Mouse (Mus musculus) midbrain, embryonic 16.5 days (tissue): ENCODE results near the gene Lmo7. TPM values are rescaled to one million over a fixed set of nuclear protein-coding genes. Genes with fewer than 3 reads are reported as not detected.

Experiments used
- ATAC-seq: fragments of 200-750 bp; cut with Nextera tagmentation; 2 replicates; pipeline ENCODE4 v1.8.0; 2017; ENCODE audit warnings: moderate TSS enrichment
- H3K27ac ChIP-seq: fragments of 300-500 bp; sonication (generic); 2 replicates; pipeline ENCODE4 v1.5.1; 2014; ENCODE audit warnings: mild to moderate bottlenecking, low read length, mixed read lengths
- H3K27me3 ChIP-seq: fragments of 300-500 bp; sonication (generic); 2 replicates; pipeline ENCODE4 v1.6.1; 2014; ENCODE audit warnings: low read depth, low read length, mixed read lengths; ENCODE audit not compliant: control insufficient read depth, insufficient read depth
- H3K36me3 ChIP-seq: fragments of 300-500 bp; sonication (generic); 2 replicates; pipeline ENCODE4 v1.6.1; 2014; ENCODE audit warnings: mild to moderate bottlenecking, low read length, moderate library complexity, mixed read lengths; ENCODE audit not compliant: control insufficient read depth, insufficient read depth
- H3K4me1 ChIP-seq: fragments of 300-500 bp; sonication (generic); 2 replicates; pipeline ENCODE4 v1.6.1; 2014; ENCODE audit warnings: mild to moderate bottlenecking, low read length, mixed read lengths; ENCODE audit not compliant: control insufficient read depth, insufficient read depth
- H3K4me2 ChIP-seq: fragments of 300-500 bp; sonication (generic); 2 replicates; pipeline ENCODE4 v1.6.1; 2014; ENCODE audit warnings: mild to moderate bottlenecking, low read length, mixed read lengths
- H3K4me3 ChIP-seq: fragments of 300-500 bp; sonication (generic); 2 replicates; pipeline ENCODE4 v1.5.1; 2014; ENCODE audit warnings: low read depth, mild to moderate bottlenecking, low read length, moderate library complexity, mixed read lengths
- H3K9ac ChIP-seq: fragments of 300-500 bp; sonication (generic); 2 replicates; pipeline ENCODE4 v1.6.1; 2014; ENCODE audit warnings: low read depth, low read length, mixed read lengths
- H3K9me3 ChIP-seq: fragments of 300-500 bp; sonication (generic); replicated peaks from 2 replicates; pipeline ENCODE4 v1.6.1; 2014; ENCODE audit warnings: mild to moderate bottlenecking, low read length, mixed read lengths; ENCODE audit not compliant: control insufficient read depth, poor library complexity, severe bottlenecking
- WGBS: fragments of 180-500 bp; shearing (Covaris S2); extraction: QIAGEN DNeasy Blood & Tissue Kit; methylation state at CpG from one replicate; pipeline ENCODE4 v1.1.7; 2014; 5-methylcytosine and 5-hydroxymethylcytosine counted together
- polyA plus RNA-seq: library from polyadenylated mRNA; unstranded; fragments of >200 nt; fragmentation: Nextera tagmentation; extraction: Ambion mirVana; gene quantifications from 2 replicates; pipeline ENCODE4 v1.2.1, GENCODE M21; 2015

Lmo7 gene
- polyA plus RNA-seq, 1 experiment from 2014 or later, result 3.8 TPM

GRCm38 (mm10) chr14:101737501-101737900 lies 7.7 kb downstream of the Lmo7 start:
- 84% methylated on average over 4 of the region's 4 CpGs for WGBS
- Histone ChIP-seq H3K9ac (no peak overlapping the region), H3K9me3 (no peaks in the 10 kb centered on the region), H3K4me3 (no peak overlapping the region), H3K36me3 (no peaks in the 10 kb centered on the region), H3K4me2 (no peak overlapping the region), H3K4me1 (no peaks in the 10 kb centered on the region), H3K27me3 (no peaks in the 10 kb centered on the region), H3K27ac (no peak overlapping the region)
- no peak for ATAC-seq

DNA sequence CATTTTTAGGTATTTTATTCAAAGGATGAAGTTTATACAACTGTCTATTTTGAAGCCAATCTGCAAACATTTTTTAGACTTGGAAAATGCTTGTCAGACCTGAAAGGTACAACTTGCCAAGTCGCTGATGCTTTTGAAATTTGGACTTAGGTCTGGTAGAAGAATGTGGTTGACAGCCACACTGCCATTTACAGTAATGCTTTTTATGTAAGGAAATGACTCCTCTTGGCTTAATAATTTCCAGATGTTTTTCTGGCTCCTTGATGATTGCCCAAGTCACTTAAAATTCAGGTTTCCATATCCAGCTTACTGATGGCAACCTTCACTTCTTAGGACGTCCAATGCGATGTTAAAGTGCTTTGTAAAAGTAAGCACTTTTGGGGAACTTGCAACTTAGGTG lies 16.9 kb downstream of the Lmo7 start:
- Histone ChIP-seq H3K4me1 (no peaks in the 10 kb centered on the region), H3K4me3 (no peak overlapping the region), H3K9ac (no peak overlapping the region), H3K4me2 (no peak overlapping the region), H3K9me3 (no peaks in the 10 kb centered on the region), H3K27ac (no peak overlapping the region), H3K36me3 (no peaks in the 10 kb centered on the region), H3K27me3 (no peaks in the 10 kb centered on the region)
- WGBS, result 96% methylated on average over 3 of the region's 3 CpGs
- no peak for ATAC-seq

DNA sequence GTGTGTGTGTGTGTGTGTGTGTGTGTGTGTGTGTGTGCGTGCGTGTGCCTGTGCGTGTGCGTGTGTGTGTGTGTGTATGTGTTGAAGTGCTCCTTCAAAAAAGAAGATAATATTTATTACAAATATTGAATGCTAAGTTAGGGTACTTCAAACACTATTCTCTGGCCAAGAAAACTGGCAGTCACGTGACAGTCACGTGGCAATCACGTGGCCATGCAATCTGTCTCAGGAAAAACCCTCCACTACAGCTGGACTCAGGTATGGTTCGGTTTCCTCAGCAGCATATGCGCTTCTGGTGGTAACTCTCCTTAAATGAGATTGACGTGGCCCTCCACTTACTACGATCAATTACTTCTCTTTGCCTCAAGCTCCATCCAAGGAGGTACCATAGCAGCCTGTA lies 18.1 kb downstream of the Lmo7 start:
- no peak overlapping the region for H3K9ac ChIP-seq
- ATAC-seq, result no peak

DNA sequence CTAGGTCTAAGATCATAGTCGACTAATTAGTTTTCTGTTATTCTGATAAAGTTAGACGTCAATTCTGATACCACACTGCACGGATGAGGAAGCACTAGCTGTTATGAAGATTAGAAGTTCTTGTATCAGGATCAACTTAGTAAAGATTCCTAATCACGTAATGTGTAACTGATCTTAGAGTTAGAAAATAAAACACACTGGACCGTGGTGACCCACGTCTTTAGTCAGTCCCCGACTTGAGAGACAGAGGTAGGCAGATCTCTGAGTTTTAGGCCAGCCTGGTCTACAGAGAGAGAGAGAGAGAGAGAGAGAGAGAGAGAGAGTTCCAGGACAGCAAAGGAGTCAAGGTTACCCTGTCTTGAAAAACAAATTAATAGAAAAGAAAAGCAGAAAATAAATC lies 18.7 kb downstream of the Lmo7 start:
- 84% methylated on average over 7 of the region's 7 CpGs for WGBS
- H3K4me2 ChIP-seq, result no peak overlapping the region
- no peak overlapping the region for H3K27ac ChIP-seq
- H3K9me3 ChIP-seq, result no peaks in the 10 kb centered on the region
- no peak overlapping the region for H3K9ac ChIP-seq
- no peaks in the 10 kb centered on the region for H3K36me3 ChIP-seq
- no peak overlapping the region for H3K4me3 ChIP-seq
- ATAC-seq, result no peak
- H3K4me1 ChIP-seq, result no peaks in the 10 kb centered on the region
- no peaks in the 10 kb centered on the region for H3K27me3 ChIP-seq

More for the DNA sequence above, 18.1 kb downstream of the Lmo7 start:
- Histone ChIP-seq H3K9me3 (no peaks in the 10 kb centered on the region), H3K4me3 (no peak overlapping the region), H3K4me1 (no peaks in the 10 kb centered on the region), H3K36me3 (no peaks in the 10 kb centered on the region), H3K27me3 (no peaks in the 10 kb centered on the region), H3K27ac (no peak overlapping the region), H3K4me2 (no peak overlapping the region)
- 94% methylated on average over 11 of the region's 11 CpGs for WGBS

GRCm38 (mm10) chr14:101750910-101751309 lies 21.2 kb downstream of the Lmo7 start:
- H3K27ac ChIP-seq, result no peak overlapping the region
- no peaks in the 10 kb centered on the region for H3K9me3 ChIP-seq
- no peak overlapping the region for H3K9ac ChIP-seq
- ATAC-seq, result no peak
- WGBS, result 86% methylated on average over 4 of the region's 4 CpGs
- no peak overlapping the region for H3K4me2 ChIP-seq
- H3K36me3 ChIP-seq, result no peaks in the 10 kb centered on the region
- no peak overlapping the region for H3K4me3 ChIP-seq
- H3K4me1 ChIP-seq, result no peaks in the 10 kb centered on the region
- no peaks in the 10 kb centered on the region for H3K27me3 ChIP-seq

- Histone ChIP-seq H3K4me2 (no peak overlapping the region), H3K36me3 (no peaks in the 10 kb centered on the region), H3K9me3 (no peaks in the 10 kb centered on the region), H3K9ac (no peak overlapping the region), H3K27me3 (no peaks in the 10 kb centered on the region), H3K4me1 (no peaks in the 10 kb centered on the region), H3K4me3 (no peak overlapping the region), H3K27ac (no peak overlapping the region)
- no peak for ATAC-seq
- WGBS, result 34% methylated on average over 4 of the region's 4 CpGs
Observed at GRCm38 (mm10) chr14:101755425-101755824, 25.7 kb downstream of the Lmo7 start.

GRCm38 (mm10) chr14:101762267-101762666 lies 32.5 kb downstream of the Lmo7 start:
- ATAC-seq, result no peak
- Histone ChIP-seq H3K9ac (no peak overlapping the region), H3K27me3 (no peaks in the 10 kb centered on the region), H3K27ac (no peak overlapping the region), H3K4me2 (no peak overlapping the region), H3K9me3 (no peaks in the 10 kb centered on the region), H3K36me3 (no peaks in the 10 kb centered on the region), H3K4me3 (no peak overlapping the region), H3K4me1 (no peaks in the 10 kb centered on the region)
- WGBS, result 36% methylated on average over 1 of the region's 1 CpGs

DNA sequence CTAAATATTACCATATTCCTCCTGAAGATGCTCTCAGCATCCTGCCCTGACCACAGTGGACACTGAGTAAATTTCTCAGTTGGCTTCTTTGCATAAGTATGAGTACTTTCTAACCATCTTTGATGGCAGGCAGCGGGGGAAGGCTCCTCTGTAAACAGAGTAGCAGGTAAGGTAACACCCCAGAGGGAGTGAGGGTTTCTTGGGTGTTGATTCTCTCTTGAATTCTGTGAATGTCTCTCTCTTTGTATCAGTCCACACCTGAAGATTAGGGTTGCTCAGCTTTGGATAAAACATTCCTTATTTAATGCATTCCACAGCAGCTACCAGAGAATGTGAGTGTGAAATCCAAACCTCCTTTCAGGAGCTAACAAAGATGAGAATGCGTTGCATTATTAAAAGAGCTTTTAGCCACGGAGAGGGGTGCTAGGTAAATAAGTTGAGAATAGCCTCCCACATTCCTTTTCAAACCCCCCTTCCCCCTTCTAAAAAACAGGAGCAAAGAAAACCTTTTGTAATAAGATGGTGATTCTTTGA lies 34.1 kb downstream of the Lmo7 start:
- no peak for ATAC-seq
- no peak overlapping the region for H3K27ac ChIP-seq
- H3K4me2 ChIP-seq, result no peak overlapping the region
- H3K4me1 ChIP-seq, result no peaks in the 10 kb centered on the region
- no peaks in the 10 kb centered on the region for H3K27me3 ChIP-seq
- H3K9ac ChIP-seq, result no peak overlapping the region
- no peaks in the 10 kb centered on the region for H3K36me3 ChIP-seq
- WGBS, result 20% methylated on average over 3 of the region's 3 CpGs
- no peaks in the 10 kb centered on the region for H3K9me3 ChIP-seq
- H3K4me3 ChIP-seq, result no peak overlapping the region

- no peak overlapping the region for H3K4me3 ChIP-seq
- H3K36me3 ChIP-seq, result no peaks in the 10 kb centered on the region
- H3K4me2 ChIP-seq, result no peak overlapping the region
- no peak overlapping the region for H3K9ac ChIP-seq
- no peak overlapping the region for H3K27ac ChIP-seq
- H3K27me3 ChIP-seq, result no peaks in the 10 kb centered on the region
- H3K9me3 ChIP-seq, result no peaks in the 10 kb centered on the region
- 83% methylated on average over 5 of the region's 5 CpGs for WGBS
- no peak for ATAC-seq
- no peaks in the 10 kb centered on the region for H3K4me1 ChIP-seq
Observed at GRCm38 (mm10) chr14:101771336-101771735, 41.6 kb downstream of the Lmo7 start.
